Mouse (Mus musculus) liver, embryonic 14.5 days (tissue): ENCODE results near the gene Mrps12. TPM values are rescaled to one million over a fixed set of nuclear protein-coding genes. Genes with fewer than 3 reads are reported as not detected.
A peak's percentile ranks its signal among the peaks of the same experiment; 100 is the strongest.

ENCODE experiments used
- ATAC-seq: fragments of 200-750 bp; cut with Nextera tagmentation; 2 replicates; pipeline ENCODE4 v1.8.0; 2017; ENCODE audit warnings: moderate number of reproducible peaks, mild to moderate bottlenecking, moderate library complexity; ENCODE audit not compliant: insufficient read depth
- DNase-seq, 3 experiments: peaks; one replicate each; pipeline ENCODE4 v3.0.0-alpha.2; 2012 to 2013; ENCODE audit warnings: low read depth in 3 of 3, low spot score in 3 of 3
- H3K27ac ChIP-seq: fragments of 300-500 bp; sonication (generic); 2 replicates; pipeline ENCODE4 v1.5.1; 2014; ENCODE audit warnings: moderate library complexity, mild to moderate bottlenecking, control low read depth, inconsistent platforms
- H3K27me3 ChIP-seq: fragments of 300-500 bp; sonication (generic); 2 replicates; pipeline ENCODE4 v1.6.1; 2014; ENCODE audit warnings: mild to moderate bottlenecking, low read length, moderate library complexity; ENCODE audit not compliant: control insufficient read depth, insufficient read depth
- H3K36me3 ChIP-seq: fragments of 300-500 bp; sonication (generic); replicated peaks from 2 replicates; pipeline ENCODE4 v1.6.1; 2014; ENCODE audit warnings: low read depth; ENCODE audit not compliant: control insufficient read depth, insufficient read depth
- H3K4me1 ChIP-seq, 2 experiments: fragments of 200-500 bp in 1 of 2; fragments of 300-500 bp in 1 of 2; sonication (generic) in 1 of 2; replicated peaks; 2 replicates each; pipeline ENCODE4 v1.6.1; 2012 to 2014; ENCODE audit warnings: antibody characterized with exemption in 1 of 2, inconsistent platforms in 1 of 2, low read length in 1 of 2; ENCODE audit not compliant: control insufficient read depth in 2 of 2, insufficient read depth in 2 of 2
- H3K4me2 ChIP-seq: fragments of 300-500 bp; sonication (generic); 2 replicates; pipeline ENCODE4 v1.6.1; 2014; ENCODE audit warnings: low read depth, mild to moderate bottlenecking, control low read depth, moderate library complexity
- H3K4me3 ChIP-seq, 2 experiments: fragments of 200-500 bp in 1 of 2; fragments of 300-500 bp in 1 of 2; sonication (generic) in 1 of 2; 2 replicates each; pipeline ENCODE4 v1.5.1; 2012 to 2014; ENCODE audit warnings: low read depth in 2 of 2, low read length in 2 of 2, mild to moderate bottlenecking in 2 of 2, control low read depth in 1 of 2, inconsistent platforms in 1 of 2, moderate library complexity in 1 of 2; ENCODE audit not compliant: insufficient read depth in 1 of 2
- H3K9ac ChIP-seq: fragments of 300-500 bp; sonication (generic); replicated peaks from 2 replicates; pipeline ENCODE4 v1.6.1; 2014; ENCODE audit warnings: mild to moderate bottlenecking, control low read depth, moderate library complexity
- H3K9me3 ChIP-seq: fragments of 300-500 bp; sonication (generic); 2 replicates; pipeline ENCODE4 v1.6.1; 2016; ENCODE audit warnings: low read length, mixed read lengths; ENCODE audit not compliant: control insufficient read depth
- CTCF ChIP-seq: IDR thresholded peaks from 2 replicates; pipeline ENCODE4 v1.5.1; 2016; ENCODE audit warnings: antibody characterized with exemption, low read depth, control low read depth
- EP300 ChIP-seq: IDR thresholded peaks from 2 replicates; pipeline ENCODE4 v1.6.1; 2016; ENCODE audit warnings: antibody characterized with exemption, low read depth
- WGBS: fragments of 180-500 bp; shearing (Covaris S2); extraction: QIAGEN DNeasy Blood & Tissue Kit; methylation state at CpG from one replicate; pipeline ENCODE4 v1.1.7; 2014; ENCODE audit not compliant: insufficient replicate concordance; 5-methylcytosine and 5-hydroxymethylcytosine counted together
- polyA plus RNA-seq, 2 experiments: library from polyadenylated mRNA; depleted of rRNA in 1 of 2; stranded (reverse) in 1 of 2; unstranded in 1 of 2; fragments of >200 nt; fragmentation: Nextera tagmentation in 1 of 2; extraction: Ambion mirVana in 1 of 2; gene quantifications; 2 replicates each; pipeline versions ENCODE4 v1.2.1 to v1.2.3; 2012 to 2014

Mrps12 gene
- polyA plus RNA-seq, 2 experiments = 46.2 to 82.5 TPM

DNA sequence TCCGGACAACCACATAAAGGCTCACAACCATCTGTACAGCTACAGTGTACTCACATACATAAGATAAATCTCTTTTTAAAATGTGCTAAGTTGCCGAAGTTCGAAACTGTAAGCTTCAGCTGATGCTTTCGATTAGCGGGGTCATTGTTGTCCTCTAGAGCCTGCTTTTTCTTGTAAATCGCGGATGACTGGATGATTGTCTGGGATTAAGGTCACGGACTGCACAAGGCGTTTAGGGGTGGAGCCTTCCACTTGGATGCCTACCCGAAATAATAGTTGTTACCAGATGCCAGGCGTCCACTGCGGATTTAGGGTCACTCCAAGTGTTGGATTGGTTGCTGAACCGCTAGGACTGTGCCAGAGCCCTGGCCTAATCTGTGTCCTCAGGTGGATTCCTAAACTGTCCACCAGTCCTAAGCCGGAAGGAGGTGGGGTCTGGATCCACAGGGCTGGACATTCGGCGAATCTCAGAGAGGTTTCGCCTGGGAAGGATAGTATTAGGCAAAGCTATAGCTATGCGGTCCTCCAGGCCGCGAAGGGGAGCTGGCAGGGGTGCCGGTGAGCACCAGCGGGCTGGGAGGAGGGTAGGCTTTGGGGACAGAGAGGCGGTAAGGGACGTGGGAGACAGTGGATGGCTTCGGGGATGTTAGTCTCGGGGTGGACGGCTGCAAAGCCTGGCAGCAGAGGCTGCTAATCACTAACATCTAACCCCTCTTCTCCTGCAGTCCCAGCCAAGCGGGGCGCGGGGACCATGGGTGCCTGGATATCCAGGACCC is 48.9 kb downstream of the Mrps12 start, which contains the start of gene Fbxo27:
TSS of gene Fbxo27 (plus strand) at position 305 of the 776 bp plus-strand sequence.
- DNase-seq (no peak), ATAC-seq (no peak)
- H3K9me3 ChIP-seq = no peaks in the 10 kb centered on the region
- WGBS = 33% methylated on average over 30 of the region's 30 CpGs
- peak within 1 kb of the TSS; percentile 5 to 26; a peak in 3 of 4 replicates for H3K4me3 ChIP-seq
- no peak for TF ChIP-seq EP300
- no peak for TF ChIP-seq CTCF
- peak within 1 kb of the TSS; percentile 56 for H3K4me2 ChIP-seq
- no peaks in the 10 kb centered on the region for H3K4me1 ChIP-seq
- peaks cover 19% of the 10 kb centered on the region for H3K27me3 ChIP-seq
- H3K27ac ChIP-seq = no peak within 1 kb of the TSS
- H3K9ac ChIP-seq = no peak within 1 kb of the TSS
- H3K36me3 ChIP-seq = no peaks in the 10 kb centered on the region

DNA sequence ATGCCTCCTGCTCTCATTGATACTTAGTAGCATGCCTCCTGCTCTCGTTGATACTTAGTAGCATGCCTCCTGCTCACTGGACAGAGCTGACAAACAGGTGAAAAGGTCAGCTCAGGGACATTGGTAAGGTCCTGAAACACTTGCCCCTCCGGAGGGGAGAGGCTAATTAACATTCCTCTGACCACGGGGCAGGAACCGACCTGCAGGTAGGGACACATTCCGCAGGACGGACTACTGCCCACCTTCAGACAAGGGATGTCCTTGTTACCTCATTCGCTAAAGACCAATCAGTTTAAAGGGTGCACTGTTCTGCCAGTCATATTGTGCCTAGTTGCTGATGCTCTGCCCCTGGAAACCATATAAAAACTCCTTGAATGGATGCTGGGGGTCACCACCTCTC is 50.5 kb downstream of the Mrps12 start:
- Histone ChIP-seq H3K4me3 (no peak overlapping the region), H3K36me3 (no peaks in the 10 kb centered on the region), H3K9ac (no peak overlapping the region), H3K9me3 (no peaks in the 10 kb centered on the region), H3K27me3 (peaks cover 19% of the 10 kb centered on the region), H3K4me1 (no peaks in the 10 kb centered on the region), H3K27ac (no peak overlapping the region), H3K4me2 (no peak overlapping the region)
- TF ChIP-seq CTCF (no peak), EP300 (no peak)
- no peak for DNase-seq
- WGBS = 49% methylated on average over 7 of the region's 7 CpGs
- ATAC-seq = no peak

Other genes starting within 250 kb of the Mrps12 start
- not detected in 2 replicates for gene Ifnl2, start 231.4 kb downstream of the Mrps12 start, polyA plus RNA-seq (2012; rRNA removed)
- not detected in 2 replicates for gene Ifnl2, start 231.4 kb downstream of the Mrps12 start, polyA plus RNA-seq (2014; fragmentation: Nextera tagmentation; extraction: Ambion mirVana)
- gene Ifnl3, start 219.0 kb downstream of the Mrps12 start, polyA plus RNA-seq (2012; rRNA removed) = not detected in 2 replicates
- not detected in 2 replicates for gene Ifnl3, start 219.0 kb downstream of the Mrps12 start, polyA plus RNA-seq (2014; fragmentation: Nextera tagmentation; extraction: Ambion mirVana)
- gene Sycn, start 200.9 kb downstream of the Mrps12 start, polyA plus RNA-seq (2012; rRNA removed) = not detected in 2 replicates
- gene Sycn, start 200.9 kb downstream of the Mrps12 start, polyA plus RNA-seq (2014; fragmentation: Nextera tagmentation; extraction: Ambion mirVana) = not detected in 2 replicates
- gene Nccrp1, start 194.6 kb downstream of the Mrps12 start, polyA plus RNA-seq (2012; rRNA removed) = 0.05 TPM in 1 of 2 replicates, not detected in the other
- not detected in 2 replicates for gene Nccrp1, start 194.6 kb downstream of the Mrps12 start, polyA plus RNA-seq (2014; fragmentation: Nextera tagmentation; extraction: Ambion mirVana)
- 12.0 and 14.2 TPM in 2 replicates for gene Samd4b, start 143.7 kb downstream of the Mrps12 start, polyA plus RNA-seq (2012; rRNA removed)
- gene Samd4b, start 143.7 kb downstream of the Mrps12 start, polyA plus RNA-seq (2014; fragmentation: Nextera tagmentation; extraction: Ambion mirVana) = 4.5 and 5.9 TPM in 2 replicates
- gene Pak4, start 143.6 kb downstream of the Mrps12 start, polyA plus RNA-seq (2012; rRNA removed) = 11.5 and 12.3 TPM in 2 replicates
- 8.5 and 8.6 TPM in 2 replicates for gene Pak4, start 143.6 kb downstream of the Mrps12 start, polyA plus RNA-seq (2014; fragmentation: Nextera tagmentation; extraction: Ambion mirVana)
- not detected in 2 replicates for gene Acp7, start 110.5 kb downstream of the Mrps12 start, polyA plus RNA-seq (2012; rRNA removed)
- gene Acp7, start 110.5 kb downstream of the Mrps12 start, polyA plus RNA-seq (2014; fragmentation: Nextera tagmentation; extraction: Ambion mirVana) = not detected in 2 replicates
- gene Fbxo27, start 49.0 kb downstream of the Mrps12 start, polyA plus RNA-seq (2012; rRNA removed) = 0.37 and 0.55 TPM in 2 replicates
- gene Fbxo27, start 49.0 kb downstream of the Mrps12 start, polyA plus RNA-seq (2014; fragmentation: Nextera tagmentation; extraction: Ambion mirVana) = 0.09 and 0.15 TPM in 2 replicates
- 0.68 and 0.76 TPM in 2 replicates for gene Fbxo17, start 25.0 kb downstream of the Mrps12 start, polyA plus RNA-seq (2012; rRNA removed)
- 0.61 and 0.93 TPM in 2 replicates for gene Fbxo17, start 25.0 kb downstream of the Mrps12 start, polyA plus RNA-seq (2014; fragmentation: Nextera tagmentation; extraction: Ambion mirVana)
- 11.4 and 12.7 TPM in 2 replicates for gene Sars2, start 172 bp upstream of the Mrps12 start, polyA plus RNA-seq (2012; rRNA removed)
- gene Sars2, start 172 bp upstream of the Mrps12 start, polyA plus RNA-seq (2014; fragmentation: Nextera tagmentation; extraction: Ambion mirVana) = 9.3 and 11.3 TPM in 2 replicates
- not detected in 2 replicates for gene Ccer2, start 14.4 kb upstream of the Mrps12 start, polyA plus RNA-seq (2012; rRNA removed)
- gene Ccer2, start 14.4 kb upstream of the Mrps12 start, polyA plus RNA-seq (2014; fragmentation: Nextera tagmentation; extraction: Ambion mirVana) = not detected in 2 replicates
- 18.5 and 18.7 TPM in 2 replicates for gene Sirt2, start 24.9 kb upstream of the Mrps12 start, polyA plus RNA-seq (2012; rRNA removed)
- 21.3 and 24.2 TPM in 2 replicates for gene Sirt2, start 24.9 kb upstream of the Mrps12 start, polyA plus RNA-seq (2014; fragmentation: Nextera tagmentation; extraction: Ambion mirVana)
- 15.0 and 19.7 TPM in 2 replicates for gene Nfkbib, start 25.7 kb upstream of the Mrps12 start, polyA plus RNA-seq (2012; rRNA removed)
- 27.0 and 29.6 TPM in 2 replicates for gene Nfkbib, start 25.7 kb upstream of the Mrps12 start, polyA plus RNA-seq (2014; fragmentation: Nextera tagmentation; extraction: Ambion mirVana)
- 4.3 and 4.7 TPM in 2 replicates for gene Rinl, start 47.1 kb upstream of the Mrps12 start, polyA plus RNA-seq (2012; rRNA removed)
- gene Rinl, start 47.1 kb upstream of the Mrps12 start, polyA plus RNA-seq (2014; fragmentation: Nextera tagmentation; extraction: Ambion mirVana) = 4.0 and 4.8 TPM in 2 replicates
- 110 and 138 TPM in 2 replicates for gene Hnrnpl, start 66.7 kb upstream of the Mrps12 start, polyA plus RNA-seq (2012; rRNA removed)
- gene Hnrnpl, start 66.7 kb upstream of the Mrps12 start, polyA plus RNA-seq (2014; fragmentation: Nextera tagmentation; extraction: Ambion mirVana) = 83.1 and 91.3 TPM in 2 replicates
- 62.4 and 62.7 TPM in 2 replicates for gene Ech1, start 83.4 kb upstream of the Mrps12 start, polyA plus RNA-seq (2012; rRNA removed)
- 92.5 and 97.4 TPM in 2 replicates for gene Ech1, start 83.4 kb upstream of the Mrps12 start, polyA plus RNA-seq (2014; fragmentation: Nextera tagmentation; extraction: Ambion mirVana)
- 2.3 and 3.3 TPM in 2 replicates for gene Lgals4, start 92.0 kb upstream of the Mrps12 start, polyA plus RNA-seq (2012; rRNA removed)
- 0.98 and 1.1 TPM in 2 replicates for gene Lgals4, start 92.0 kb upstream of the Mrps12 start, polyA plus RNA-seq (2014; fragmentation: Nextera tagmentation; extraction: Ambion mirVana)
- gene Lgals7, start 122.0 kb upstream of the Mrps12 start, polyA plus RNA-seq (2012; rRNA removed) = 0.09 and 0.42 TPM in 2 replicates
- 0.40 TPM in 1 of 2 replicates, not detected in the other for gene Lgals7, start 122.0 kb upstream of the Mrps12 start, polyA plus RNA-seq (2014; fragmentation: Nextera tagmentation; extraction: Ambion mirVana)
- gene Capn12, start 139.6 kb upstream of the Mrps12 start, polyA plus RNA-seq (2012; rRNA removed) = 0.01 and 0.02 TPM in 2 replicates
- gene Capn12, start 139.6 kb upstream of the Mrps12 start, polyA plus RNA-seq (2014; fragmentation: Nextera tagmentation; extraction: Ambion mirVana) = 0.15 and 0.19 TPM in 2 replicates
- 80.4 and 86.2 TPM in 2 replicates for gene Actn4, start 220.5 kb upstream of the Mrps12 start, polyA plus RNA-seq (2012; rRNA removed)
- gene Actn4, start 220.5 kb upstream of the Mrps12 start, polyA plus RNA-seq (2014; fragmentation: Nextera tagmentation; extraction: Ambion mirVana) = 94.5 and 105 TPM in 2 replicates
- 281 and 283 TPM in 2 replicates for gene Eif3k, start 240.0 kb upstream of the Mrps12 start, polyA plus RNA-seq (2012; rRNA removed)
- 283 and 288 TPM in 2 replicates for gene Eif3k, start 240.0 kb upstream of the Mrps12 start, polyA plus RNA-seq (2014; fragmentation: Nextera tagmentation; extraction: Ambion mirVana)
- gene Map4k1, start 240.2 kb upstream of the Mrps12 start, polyA plus RNA-seq (2012; rRNA removed) = 16.7 and 17.3 TPM in 2 replicates
- gene Map4k1, start 240.2 kb upstream of the Mrps12 start, polyA plus RNA-seq (2014; fragmentation: Nextera tagmentation; extraction: Ambion mirVana) = 24.9 and 27.4 TPM in 2 replicates